Mouse (Mus musculus): ENCODE results near the gene Chrnb2.

DNA sequence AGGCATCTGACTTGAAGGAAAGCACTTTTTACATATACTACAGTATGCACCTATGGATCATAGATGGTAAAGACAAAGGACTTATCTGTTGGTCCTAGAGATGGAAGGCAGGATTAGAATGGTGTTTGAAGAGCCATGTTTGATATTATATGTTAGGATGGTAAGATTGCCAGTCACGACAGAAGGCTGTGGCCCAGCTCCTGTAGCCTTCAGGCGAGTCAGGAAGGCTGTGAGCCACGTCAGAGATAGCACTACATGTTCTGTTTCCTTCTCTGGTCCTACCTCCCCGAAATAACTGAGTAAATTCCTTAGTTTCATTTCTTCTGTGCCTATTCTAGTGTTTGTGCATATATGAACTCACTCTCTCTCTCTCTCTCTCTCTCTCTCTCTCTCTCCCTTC lies 32.3 kb downstream of the Chrnb2 start:
- TF ChIP-seq CTCF (IDR thresholded peaks at IDR 0.05; ENCODE audit: low read depth) (no peak), EP300 (IDR thresholded peaks at IDR 0.05; ENCODE audit: low read depth) (no peak)

Data from liver, postnatal 0 days (tissue).